Mouse (Mus musculus) ES-E14 (cell line): ENCODE results near the gene Eif2b5.

Source experiments
- ZC3H11A ChIP-seq: IDR thresholded peaks from 2 replicates; pipeline ENCODE4 v1.6.1; 2012; ENCODE audit warnings: low read depth, mild to moderate bottlenecking, inconsistent platforms, low read length, borderline replicate concordance
- ZNF384 ChIP-seq: IDR thresholded peaks from 2 replicates; pipeline ENCODE4 v1.6.1; 2012; ENCODE audit warnings: low read depth, low read length, inconsistent platforms

GRCm38 (mm10) chr16:20491301-20491700, 7.3 kb upstream of the Eif2b5 start:
- no peak for TF ChIP-seq ZNF384
- no peak for TF ChIP-seq ZC3H11A
